Mouse (Mus musculus): Measurements from ENCODE around the gene Tns2. TPM values are rescaled to one million over a fixed set of nuclear protein-coding genes. Genes with fewer than 3 reads are reported as not detected.
A peak's percentile ranks its signal among the peaks of the same experiment; 100 is the strongest.

Gene Tns2
- polyA plus RNA-seq, 1 experiment from 2014 or later, result 8.3 TPM

- H3K4me2 ChIP-seq, result peak overlapping the region; percentile 85
- peak; percentile 70 for ATAC-seq (ENCODE audit: low FRiP score)
- no peaks in the 10 kb centered on the region for H3K27me3 ChIP-seq
- peaks cover 25% of the 10 kb centered on the region for H3K36me3 ChIP-seq
- H3K4me3 ChIP-seq, result peak overlapping the region; percentile 86
- peak overlapping the region; percentile 95 for H3K9ac ChIP-seq
- H3K9me3 ChIP-seq, result no peaks in the 10 kb centered on the region
- peak overlapping the region; percentile 90 for H3K27ac ChIP-seq
- 3% methylated on average over 35 of the region's 35 CpGs for WGBS
- peaks cover 21% of the 10 kb centered on the region for H3K4me1 ChIP-seq (replicated peaks)
Observed at GRCm38 (mm10) chr15:102135522-102136128, 35.4 kb downstream of the Tns2 start.

- peak within 1 kb of the TSS; percentile 85 for H3K4me2 ChIP-seq
- no peaks in the 10 kb centered on the region for H3K27me3 ChIP-seq
- H3K9ac ChIP-seq, result peak within 1 kb of the TSS; percentile 95
- H3K4me3 ChIP-seq, result peak within 1 kb of the TSS; percentile 86
- peaks cover 19% of the 10 kb centered on the region for H3K36me3 ChIP-seq
- under 1% methylated on average over 45 of the region's 50 CpGs for WGBS
- H3K27ac ChIP-seq, result peak within 1 kb of the TSS; percentile 90
- peaks cover 21% of the 10 kb centered on the region for H3K4me1 ChIP-seq (replicated peaks)
- peak; percentile 100 for ATAC-seq (ENCODE audit: low FRiP score)
- no peaks in the 10 kb centered on the region for H3K9me3 ChIP-seq
Observed at GRCm38 (mm10) chr15:102136129-102136758, 36.0 kb downstream of the Tns2 start, which contains the start of gene Spryd3. Gene Spryd3, minus strand, starts transcription at chr15:102136234.

GRCm38 (mm10) chr15:102141120-102141519, 40.9 kb downstream of the Tns2 start:
- H3K36me3 ChIP-seq, result no peaks in the 10 kb centered on the region
- H3K4me2 ChIP-seq, result no peak overlapping the region
- no peak overlapping the region for H3K27ac ChIP-seq
- H3K4me3 ChIP-seq, result no peak overlapping the region
- 94% methylated on average over 5 of the region's 5 CpGs for WGBS
- H3K27me3 ChIP-seq, result peaks cover 47% of the 10 kb centered on the region
- H3K9ac ChIP-seq, result no peak overlapping the region
- ATAC-seq (ENCODE audit: low FRiP score), result no peak
- no peaks in the 10 kb centered on the region for H3K9me3 ChIP-seq
- peaks cover 16% of the 10 kb centered on the region for H3K4me1 ChIP-seq (replicated peaks)

- no peak overlapping the region for H3K27ac ChIP-seq
- peaks cover 7% of the 10 kb centered on the region for H3K4me1 ChIP-seq (replicated peaks)
- H3K9me3 ChIP-seq, result no peaks in the 10 kb centered on the region
- ATAC-seq (ENCODE audit: low FRiP score), result no peak
- H3K27me3 ChIP-seq, result peaks cover 52% of the 10 kb centered on the region
- no peak overlapping the region for H3K4me2 ChIP-seq
- H3K4me3 ChIP-seq, result no peak overlapping the region
- H3K36me3 ChIP-seq, result no peaks in the 10 kb centered on the region
- H3K9ac ChIP-seq, result no peak overlapping the region
- WGBS, result 59% methylated on average over 23 of the region's 23 CpGs
Observed at GRCm38 (mm10) chr15:102142914-102143912, 43.0 kb downstream of the Tns2 start.

GRCm38 (mm10) chr15:102144274-102144711, 44.1 kb downstream of the Tns2 start, which contains the start of gene Igfbp6:
Gene Igfbp6, plus strand, starts transcription at chr15:102144362.
- Histone ChIP-seq H3K4me2 (peak within 1 kb of the TSS; percentile 26), H3K4me3 (peak within 1 kb of the TSS; percentile 14), H3K27me3 (peaks cover 52% of the 10 kb centered on the region), H3K27ac (no peak within 1 kb of the TSS), H3K9me3 (no peaks in the 10 kb centered on the region), H3K36me3 (no peaks in the 10 kb centered on the region), H3K9ac (peak within 1 kb of the TSS; percentile 55), H3K4me1 (replicated peaks) (peaks cover 7% of the 10 kb centered on the region)
- WGBS, result 5% methylated on average over 22 of the region's 22 CpGs
- ATAC-seq (ENCODE audit: low FRiP score), result no peak

- WGBS, result 15% methylated on average over 19 of the region's 19 CpGs
- Histone ChIP-seq H3K36me3 (no peaks in the 10 kb centered on the region), H3K9me3 (no peaks in the 10 kb centered on the region), H3K4me1 (replicated peaks) (peaks cover 7% of the 10 kb centered on the region), H3K27me3 (peaks cover 52% of the 10 kb centered on the region), H3K27ac (no peak overlapping the region), H3K4me3 (peak overlapping the region; percentile 14), H3K4me2 (peak overlapping the region; percentile 26), H3K9ac (peak overlapping the region; percentile 55)
- no peak for ATAC-seq (ENCODE audit: low FRiP score)
Observed at GRCm38 (mm10) chr15:102144726-102145125, 44.5 kb downstream of the Tns2 start.

GRCm38 (mm10) chr15:102145330-102145729, 45.1 kb downstream of the Tns2 start:
- Histone ChIP-seq H3K9ac (no peak overlapping the region), H3K27ac (no peak overlapping the region), H3K36me3 (no peaks in the 10 kb centered on the region), H3K4me2 (no peak overlapping the region), H3K4me3 (no peak overlapping the region), H3K9me3 (no peaks in the 10 kb centered on the region), H3K27me3 (peaks cover 52% of the 10 kb centered on the region), H3K4me1 (replicated peaks) (peaks cover 7% of the 10 kb centered on the region)
- ATAC-seq (ENCODE audit: low FRiP score), result no peak
- 87% methylated on average over 10 of the region's 10 CpGs for WGBS

GRCm38 (mm10) chr15:102146089-102146488, 45.9 kb downstream of the Tns2 start:
- no peak overlapping the region for H3K27ac ChIP-seq
- H3K27me3 ChIP-seq, result peaks cover 52% of the 10 kb centered on the region
- WGBS, result 88% methylated on average over 5 of the region's 5 CpGs
- no peak overlapping the region for H3K4me2 ChIP-seq
- H3K9me3 ChIP-seq, result no peaks in the 10 kb centered on the region
- no peaks in the 10 kb centered on the region for H3K36me3 ChIP-seq
- H3K4me1 ChIP-seq (replicated peaks), result peaks cover 7% of the 10 kb centered on the region
- no peak overlapping the region for H3K4me3 ChIP-seq
- no peak for ATAC-seq (ENCODE audit: low FRiP score)
- H3K9ac ChIP-seq, result no peak overlapping the region

- ATAC-seq (ENCODE audit: low FRiP score), result no peak
- Histone ChIP-seq H3K9me3 (no peaks in the 10 kb centered on the region), H3K9ac (no peak overlapping the region), H3K36me3 (no peaks in the 10 kb centered on the region), H3K4me3 (no peak overlapping the region), H3K27me3 (peaks cover 48% of the 10 kb centered on the region), H3K4me2 (no peak overlapping the region), H3K4me1 (replicated peaks) (peaks cover 7% of the 10 kb centered on the region), H3K27ac (no peak overlapping the region)
- 0% methylated on average over 1 of the region's 1 CpGs for WGBS
Observed at GRCm38 (mm10) chr15:102146882-102147281, 46.7 kb downstream of the Tns2 start.

- Histone ChIP-seq H3K36me3 (no peaks in the 10 kb centered on the region), H3K9ac (no peak overlapping the region), H3K4me2 (no peak overlapping the region), H3K27me3 (peaks cover 38% of the 10 kb centered on the region), H3K9me3 (no peaks in the 10 kb centered on the region), H3K4me3 (no peak overlapping the region), H3K4me1 (replicated peaks) (peaks cover 8% of the 10 kb centered on the region), H3K27ac (no peak overlapping the region)
- ATAC-seq (ENCODE audit: low FRiP score), result no peak
- WGBS, result 74% methylated on average over 16 of the region's 16 CpGs
Observed at GRCm38 (mm10) chr15:102147674-102148402, 47.6 kb downstream of the Tns2 start.

- H3K9ac ChIP-seq, result no peak overlapping the region
- WGBS, result 82% methylated on average over 4 of the region's 4 CpGs
- no peak overlapping the region for H3K4me3 ChIP-seq
- H3K27me3 ChIP-seq, result peaks cover 21% of the 10 kb centered on the region
- no peaks in the 10 kb centered on the region for H3K36me3 ChIP-seq
- no peaks in the 10 kb centered on the region for H3K9me3 ChIP-seq
- H3K4me2 ChIP-seq, result no peak overlapping the region
- no peak for ATAC-seq (ENCODE audit: low FRiP score)
- H3K4me1 ChIP-seq (replicated peaks), result peaks cover 7% of the 10 kb centered on the region
- no peak overlapping the region for H3K27ac ChIP-seq
Observed at GRCm38 (mm10) chr15:102149561-102149960, 49.3 kb downstream of the Tns2 start.
